8 mouse cellular contexts compared by ENCODE assay signal in genomic region chr14:117892026-117892425, GRCm38 (mm10).
"Had no signal": no experiment of that assay in that cellular context is flagged by ENCODE, and none has a peak within 500 bp of the region (broad histone marks: within the 10 kb centered on the region; RNA-seq: fewer than 3 reads in every experiment).

No protein-coding gene starts in this region.

- DNase-seq: kidney, adult 18-20 months; kidney, postnatal 10 days; kidney, postnatal 4 days; lung, adult 18-20 months; retina, postnatal 1 day; right cerebral cortex, postnatal 4 days; spleen, adult 18-20 months; thymus, postnatal 36 days had no signal
